Mouse (Mus musculus): ENCODE results near the gene Mink1.

- TF ChIP-seq CTCF (IDR thresholded peaks at IDR 0.05; ENCODE audit: low read depth, low read length) = no peak
- TF ChIP-seq POLR2AphosphoS5 (IDR thresholded peaks at IDR 0.05; ENCODE audit: insufficient replicate concordance, low read depth, low read length) = no peak
- TF ChIP-seq GATA1 (IDR thresholded peaks at IDR 0.05; ENCODE audit: borderline replicate concordance, low read length) = no peak
- TF ChIP-seq TAL1 (conservative IDR thresholded peaks at IDR 0.05; ENCODE audit: low read depth, low read length) = no peak
These were observed 82.0 kb downstream of the Mink1 start for GRCm38 (mm10) chr11:70644564-70645103.
